Comparison of ENCODE assay signal across 18 mouse cellular contexts in genomic region chr11:110563801-110564200, GRCm38 (mm10).
DNase-seq lines count a peak whose midpoint lies in the region; ATAC-seq and TF ChIP-seq lines count a peak whose summit lies in the region.
"Had no signal": no experiment of that assay in that cellular context is flagged by ENCODE, and none has a peak within 500 bp of the region (broad histone marks: within the 10 kb centered on the region; RNA-seq: fewer than 3 reads in every experiment).

No protein-coding gene starts in this region.

- no peak overlapping the region for H3K27ac ChIP-seq in gastrocnemius, adult 2 months
- H3K27ac ChIP-seq in kidney, adult 2 months (ENCODE audit: insufficient read depth, low read depth, low read length): 0 out of 2 replicates have a peak overlapping the region, but pooled peaks have one; percentile 19
- H3K27ac ChIP-seq: embryonic facial prominence, embryonic 10.5 days; forebrain, embryonic 13.5 days; hindbrain, embryonic 12.5 days had no signal

- H3K36me3 ChIP-seq in kidney, adult 2 months (ENCODE audit: control insufficient read depth, insufficient read depth, low read length): no peaks in the 10 kb centered on the region
- H3K36me3 ChIP-seq: embryonic facial prominence, embryonic 10.5 days; heart, embryonic 12.5 days; hindbrain, embryonic 12.5 days had no signal

- ATAC-seq in megakaryocyte progenitor cell, adult 5-6 weeks (replicated peaks; ENCODE audit: poor library complexity): peak; percentile 54; the same call in 1 of the 2 replicates
- ATAC-seq: forebrain, embryonic 13.5 days; hindbrain, embryonic 16.5 days; inflammation-experienced regulatory T-cells, adult 6 months had no signal

- no peak for TF ChIP-seq POLR2A in kidney, adult 2 months (IDR thresholded peaks at IDR 0.05; ENCODE audit: low read depth, low read length)

- no peak for DNase-seq in gastrocnemius, adult 2 months
- no peak for DNase-seq in gastrocnemius, postnatal 10 days
- no peak for DNase-seq in kidney, adult 2 months
- no peak for DNase-seq in kidney, adult 11 months
- peak; percentile 17 for DNase-seq in brain, adult 2 months (ENCODE audit: low read depth, low spot score)
- DNase-seq in layer of hippocampus, postnatal 14 days (ENCODE audit: low spot score in 2 of 2): no peak
- DNase-seq: cerebellum, adult 2 months; cerebellum, postnatal 10 days; forebrain, postnatal 0 days; gastrocnemius, postnatal 14 days; heart, postnatal 4 days had no signal

- H3K27me3 ChIP-seq in kidney, adult 2 months (replicated peaks; ENCODE audit: control insufficient read depth, insufficient read depth, low read length): no peaks in the 10 kb centered on the region
- H3K27me3 ChIP-seq: forebrain, embryonic 13.5 days; heart, embryonic 12.5 days; hindbrain, embryonic 12.5 days had no signal

- H3K4me1 ChIP-seq in kidney, adult 2 months (ENCODE audit: control insufficient read depth, insufficient read depth, low read length): no peaks in the 10 kb centered on the region; the same call in 1 of the 2 replicates
- H3K4me1 ChIP-seq: forebrain, embryonic 13.5 days; hindbrain, embryonic 12.5 days had no signal

- intact Hi-C loops in gastrocnemius, adult 2 months (cut with DNase I): no loop called here

- peak overlapping the region; percentile 54 for H3K4me3 ChIP-seq in gastrocnemius, adult 2 months
- H3K4me3 ChIP-seq in kidney, adult 2 months (ENCODE audit: insufficient read depth, low read depth, low read length): no peak overlapping the region
- H3K4me3 ChIP-seq: embryonic facial prominence, embryonic 10.5 days; forebrain, embryonic 13.5 days; heart, embryonic 12.5 days; hindbrain, embryonic 12.5 days had no signal

- no peak for TF ChIP-seq CTCF in gastrocnemius, adult 2 months (IDR thresholded peaks at IDR 0.05)
- TF ChIP-seq CTCF in kidney, adult 2 months (conservative IDR thresholded peaks at IDR 0.05; ENCODE audit: insufficient read depth, insufficient read length, low read depth, low read length): no peak

- 74% methylated on average over 10 of the region's 10 CpGs for WGBS in kidney, adult 2 months
